Mouse (Mus musculus) ES-Bruce4 (cell line): ENCODE measurements around the gene Gpr65. TPM values are rescaled to one million over a fixed set of nuclear protein-coding genes. Genes with fewer than 3 reads are reported as not detected.
"Not testable (repeated sequence)": the region's sequence is repeated elsewhere in the genome, so short reads cannot be mapped to it uniquely, and the experiment has no call there.

Experiments used
- H3K27ac ChIP-seq: 2 replicates; pipeline ENCODE4 v1.5.1; 2012; ENCODE audit warnings: low read length, inconsistent platforms; ENCODE audit not compliant: insufficient read depth
- H3K27me3 ChIP-seq: 2 replicates; pipeline ENCODE4 v1.6.1; 2012; ENCODE audit warnings: mild to moderate bottlenecking, low read length, inconsistent platforms; ENCODE audit not compliant: control insufficient read depth, poor library complexity, insufficient read depth, severe bottlenecking
- H3K36me3 ChIP-seq: 2 replicates; pipeline ENCODE4 v1.6.1; 2012; ENCODE audit warnings: inconsistent platforms, mild to moderate bottlenecking, low read length, moderate library complexity; ENCODE audit not compliant: control insufficient read depth, poor library complexity, insufficient read depth, severe bottlenecking
- H3K4me1 ChIP-seq: one replicate; pipeline ENCODE4 v1.8.1; 2011; ENCODE audit warnings: low read length; ENCODE audit not compliant: control insufficient read depth, insufficient read depth
- H3K4me3 ChIP-seq: 2 replicates; pipeline ENCODE4 v1.5.1; 2011; ENCODE audit warnings: low read depth, mild to moderate bottlenecking, low read length
- H3K9ac ChIP-seq: 2 replicates; pipeline ENCODE4 v1.6.1; 2012; ENCODE audit warnings: low read depth, mild to moderate bottlenecking, inconsistent platforms; ENCODE audit not compliant: poor library complexity, severe bottlenecking
- H3K9me3 ChIP-seq: replicated peaks from 2 replicates; pipeline ENCODE4 v1.6.1; 2012; ENCODE audit warnings: mild to moderate bottlenecking, low read length, inconsistent platforms; ENCODE audit not compliant: control insufficient read depth, poor library complexity, insufficient read depth, severe bottlenecking
- CTCF ChIP-seq: IDR thresholded peaks from one replicate; pipeline ENCODE4 v1.8.1; 2011; ENCODE audit warnings: low read depth, low read length
- EP300 ChIP-seq: IDR thresholded peaks from 2 replicates; pipeline ENCODE4 v1.6.1; 2011; ENCODE audit warnings: low read depth, low read length; ENCODE audit not compliant: insufficient read depth
- POLR2A ChIP-seq: IDR thresholded peaks from one replicate; pipeline ENCODE4 v1.8.1; 2011; ENCODE audit warnings: low read length; ENCODE audit not compliant: insufficient read depth
- polyA plus RNA-seq: library from polyadenylated mRNA; stranded (reverse); fragments of >200 nt; gene quantifications from 2 replicates; pipeline ENCODE4 v1.2.4, GENCODE M21; 2011; ENCODE audit warnings: low read depth; ENCODE audit not compliant: missing spikeins, insufficient read depth, insufficient read length

Gene Gpr65
- polyA plus RNA-seq, 1 experiment = not detected

- Histone ChIP-seq H3K9me3 (no peaks in the 10 kb centered on the region), H3K27me3 (no peaks in the 10 kb centered on the region), H3K4me1 (no peaks in the 10 kb centered on the region), H3K4me3 (no peak overlapping the region), H3K36me3 (no peaks in the 10 kb centered on the region), H3K27ac (no peak overlapping the region), H3K9ac (no peak overlapping the region)
- TF ChIP-seq CTCF (no peak), EP300 (no peak), POLR2A (no peak)
Observed at GRCm38 (mm10) chr12:98311376-98312083, 43.1 kb downstream of the Gpr65 start.

DNA sequence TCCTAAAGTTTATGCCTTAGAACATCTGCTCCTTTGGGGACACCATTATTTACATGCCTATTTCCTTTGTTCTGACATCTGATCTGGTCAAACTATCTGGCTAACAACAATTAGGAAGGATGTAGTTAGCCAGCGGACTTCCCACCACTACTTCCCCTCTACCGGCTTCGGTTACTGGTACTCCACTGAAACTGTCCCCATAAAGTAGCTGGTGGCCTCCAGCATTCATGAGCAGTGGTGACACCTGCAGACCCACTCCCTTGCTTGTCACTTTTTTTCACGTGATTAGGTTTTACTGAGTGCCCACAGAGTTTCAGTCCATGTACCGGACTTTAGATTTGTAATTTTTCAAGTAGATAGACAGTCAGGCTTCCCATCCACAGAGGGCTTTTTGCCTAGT, 47.5 kb downstream of the Gpr65 start:
- no peaks in the 10 kb centered on the region for H3K36me3 ChIP-seq
- H3K4me1 ChIP-seq = no peaks in the 10 kb centered on the region
- no peak overlapping the region for H3K9ac ChIP-seq
- H3K27me3 ChIP-seq = no peaks in the 10 kb centered on the region
- H3K4me3 ChIP-seq = no peak overlapping the region
- TF ChIP-seq POLR2A (no peak), CTCF (no peak), EP300 (no peak)
- H3K9me3 ChIP-seq = no peaks in the 10 kb centered on the region
- H3K27ac ChIP-seq = no peak overlapping the region

DNA sequence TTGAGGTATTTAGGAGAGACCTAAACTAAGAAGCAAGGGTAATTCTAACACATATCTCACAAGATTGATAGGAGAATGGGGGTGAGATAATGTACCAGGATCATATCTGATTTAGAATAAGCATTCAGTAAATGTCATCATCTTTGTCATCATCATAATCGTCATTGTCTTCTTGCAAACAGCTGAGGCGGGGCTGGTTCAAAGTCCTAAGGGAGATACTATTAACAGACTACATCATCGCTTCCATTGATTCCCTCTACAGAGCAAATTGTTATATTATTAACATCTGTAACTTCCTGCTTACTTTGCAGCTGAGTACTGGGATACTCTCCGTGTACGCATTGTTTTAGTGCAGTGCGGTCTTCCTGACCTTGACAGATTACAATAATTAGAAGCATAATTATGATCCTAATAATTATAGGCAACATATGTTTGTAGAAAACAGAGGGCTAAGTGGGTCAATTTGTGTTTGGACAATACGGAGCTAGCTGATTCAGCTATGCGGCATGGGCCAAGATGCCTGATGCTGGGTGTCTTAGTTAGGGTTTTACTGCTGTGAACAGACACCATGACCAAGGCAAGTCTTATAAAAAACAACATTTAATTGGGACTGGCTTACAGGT, 49.4 kb downstream of the Gpr65 start:
- no peak overlapping the region for H3K4me3 ChIP-seq
- no peak for TF ChIP-seq CTCF
- no peak for TF ChIP-seq EP300
- no peak for TF ChIP-seq POLR2A
- H3K27ac ChIP-seq = no peak overlapping the region
- no peaks in the 10 kb centered on the region for H3K4me1 ChIP-seq
- no peak overlapping the region for H3K9ac ChIP-seq
- no peaks in the 10 kb centered on the region for H3K9me3 ChIP-seq
- H3K36me3 ChIP-seq = no peaks in the 10 kb centered on the region
- no peaks in the 10 kb centered on the region for H3K27me3 ChIP-seq

DNA sequence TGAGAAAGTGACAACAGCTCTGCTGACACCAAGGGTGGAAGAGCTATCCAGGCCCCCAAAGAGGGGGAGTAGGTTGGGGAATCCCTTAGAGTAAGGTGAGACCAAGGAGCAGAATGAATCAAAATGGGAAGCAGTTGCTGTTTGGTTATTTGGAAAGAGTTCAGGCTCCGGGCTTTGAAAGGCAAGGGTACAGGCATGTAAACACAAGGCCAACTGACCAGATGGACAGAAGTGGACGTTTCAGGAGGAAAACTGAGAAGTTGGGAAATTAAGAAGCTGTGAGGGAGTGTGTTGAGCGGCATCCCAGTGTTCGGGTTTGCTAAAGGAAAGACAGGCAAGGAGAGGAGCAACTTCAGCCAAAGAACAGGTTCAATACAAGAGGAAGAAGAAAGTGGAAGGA, 54.0 kb downstream of the Gpr65 start:
- 0 out of 2 replicates have a peak, but pooled peaks cover 1% of the 10 kb centered on the region for H3K9me3 ChIP-seq
- no peaks in the 10 kb centered on the region for H3K27me3 ChIP-seq
- no peak for TF ChIP-seq CTCF
- no peak for TF ChIP-seq EP300
- no peak for TF ChIP-seq POLR2A
- H3K4me3 ChIP-seq = no peak overlapping the region
- H3K27ac ChIP-seq = no peak overlapping the region
- H3K9ac ChIP-seq = no peak overlapping the region
- H3K4me1 ChIP-seq = no peaks in the 10 kb centered on the region
- H3K36me3 ChIP-seq = no peaks in the 10 kb centered on the region

GRCm38 (mm10) chr12:98324170-98324569, 55.7 kb downstream of the Gpr65 start:
- not testable (repeated sequence) for H3K36me3 ChIP-seq, H3K4me3 ChIP-seq, H3K9me3 ChIP-seq, H3K4me1 ChIP-seq, H3K9ac ChIP-seq, H3K27ac ChIP-seq, H3K27me3 ChIP-seq

Other genes starting within 250 kb of the Gpr65 start
- 11.1 and 14.1 TPM in 2 replicates for gene Galc, start 9.2 kb upstream of the Gpr65 start, polyA plus RNA-seq